Mouse (Mus musculus) small intestine, adult 2 months (tissue): ENCODE data around the gene Nrip1.

Source experiments
- CTCF ChIP-seq: fragments of 200-500 bp; IDR thresholded peaks from 2 replicates; pipeline ENCODE4 v1.5.1; 2012; ENCODE audit warnings: low read depth, mild to moderate bottlenecking, control low read depth, inconsistent platforms, low read length, moderate library complexity, mixed read lengths; ENCODE audit not compliant: insufficient replicate concordance, insufficient read length; ENCODE audit errors: extremely low read depth
- POLR2A ChIP-seq: fragments of 200-500 bp; IDR thresholded peaks from 2 replicates; pipeline ENCODE4 v1.6.1; 2012; ENCODE audit warnings: low read depth, mild to moderate bottlenecking, control low read depth, inconsistent platforms, low read length, moderate library complexity

- TF ChIP-seq POLR2A (no peak), CTCF (no peak)
Measured at GRCm38 (mm10) chr16:76367261-76367908, 6.2 kb downstream of the Nrip1 start.
